Mouse (Mus musculus): Measurements from ENCODE around the gene Calm1. TPM values are rescaled to one million over a fixed set of nuclear protein-coding genes. Genes with fewer than 3 reads are reported as not detected.

Gene Calm1
- polyA plus RNA-seq, 1 experiment = 55.7 TPM

DNA sequence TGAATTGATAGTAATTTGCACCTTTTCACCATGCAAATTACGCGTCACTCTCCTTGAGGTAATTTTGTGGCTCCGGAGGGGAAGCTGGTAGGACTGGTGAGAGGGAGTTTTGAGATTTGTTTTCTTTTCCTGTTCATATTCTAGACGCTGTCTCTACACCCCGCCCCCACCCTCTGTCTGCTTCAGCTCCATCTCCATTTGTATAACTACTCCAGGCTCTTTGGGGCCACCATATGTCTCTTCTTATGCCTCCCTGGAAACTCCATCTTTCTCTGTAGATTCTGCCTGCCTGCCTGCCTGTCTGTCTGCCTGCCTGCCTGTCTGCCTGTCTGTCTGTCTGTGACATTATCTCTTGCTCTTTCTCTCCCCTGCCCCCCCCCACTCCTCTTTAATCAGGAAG lies 26.8 kb downstream of the Calm1 start:
- no peaks in the 10 kb centered on the region for H3K4me1 ChIP-seq (ENCODE audit: control insufficient read depth)
- no peaks in the 10 kb centered on the region for H3K36me3 ChIP-seq (ENCODE audit: control insufficient read depth)
- H3K9me3 ChIP-seq (ENCODE audit: control insufficient read depth, low read length) = no peaks in the 10 kb centered on the region
- TF ChIP-seq GATA1 (IDR thresholded peaks at IDR 0.05; ENCODE audit: low read length) (no peak), TAL1 (IDR thresholded peaks at IDR 0.05; ENCODE audit: low read length) (no peak)
- 0 out of 2 replicates have a peak, but pooled peaks cover 2% of the 10 kb centered on the region for H3K27me3 ChIP-seq (ENCODE audit: control insufficient read depth)
- no peak overlapping the region for H3K4me3 ChIP-seq (replicated peaks)

DNA sequence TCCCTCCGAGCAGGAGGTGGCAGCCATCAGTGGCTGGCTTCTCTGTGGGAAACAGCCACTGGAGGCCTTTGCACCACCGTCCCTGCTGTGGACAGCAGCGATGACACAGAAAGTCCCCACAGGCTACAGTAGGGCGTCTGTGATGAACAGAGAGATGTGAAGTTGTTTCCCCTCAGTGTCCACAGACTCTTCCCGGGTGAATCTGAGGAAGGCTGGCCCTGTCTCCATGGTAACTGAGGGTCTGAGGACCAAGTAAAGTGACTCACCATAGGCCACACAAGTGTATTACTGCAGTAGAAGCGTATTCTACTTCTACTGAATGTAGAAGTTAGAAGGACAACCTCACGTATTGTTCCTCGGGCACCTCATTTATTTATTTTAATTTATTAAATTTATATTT lies 27.4 kb downstream of the Calm1 start:
- H3K4me1 ChIP-seq (ENCODE audit: control insufficient read depth) = no peaks in the 10 kb centered on the region
- H3K27me3 ChIP-seq (ENCODE audit: control insufficient read depth) = 0 out of 2 replicates have a peak, but pooled peaks cover 2% of the 10 kb centered on the region
- no peak for TF ChIP-seq TAL1 (IDR thresholded peaks at IDR 0.05; ENCODE audit: low read length)
- TF ChIP-seq GATA1 (IDR thresholded peaks at IDR 0.05; ENCODE audit: low read length) = no peak
- no peaks in the 10 kb centered on the region for H3K9me3 ChIP-seq (ENCODE audit: control insufficient read depth, low read length)
- no peaks in the 10 kb centered on the region for H3K36me3 ChIP-seq (ENCODE audit: control insufficient read depth)
- H3K4me3 ChIP-seq (replicated peaks) = no peak overlapping the region

- Histone ChIP-seq H3K4me1 (ENCODE audit: control insufficient read depth) (no peaks in the 10 kb centered on the region), H3K27me3 (ENCODE audit: control insufficient read depth) (0 out of 2 replicates have a peak, but pooled peaks cover 2% of the 10 kb centered on the region), H3K36me3 (ENCODE audit: control insufficient read depth) (no peaks in the 10 kb centered on the region), H3K9me3 (ENCODE audit: control insufficient read depth, low read length) (no peaks in the 10 kb centered on the region), H3K4me3 (replicated peaks) (no peak overlapping the region)
- no peak for TF ChIP-seq TAL1 (IDR thresholded peaks at IDR 0.05; ENCODE audit: low read length)
Measured at GRCm38 (mm10) chr12:100228041-100228725, 28.9 kb downstream of the Calm1 start.

GRCm38 (mm10) chr12:100234201-100234600 lies 35.0 kb downstream of the Calm1 start:
- no peaks in the 10 kb centered on the region for H3K27me3 ChIP-seq (ENCODE audit: control insufficient read depth)
- H3K4me3 ChIP-seq (replicated peaks) = no peak overlapping the region
- TF ChIP-seq GATA1 (IDR thresholded peaks at IDR 0.05; ENCODE audit: low read length) = no peak
- no peak for TF ChIP-seq TAL1 (IDR thresholded peaks at IDR 0.05; ENCODE audit: low read length)
- H3K4me1 ChIP-seq (ENCODE audit: control insufficient read depth) = no peaks in the 10 kb centered on the region
- no peaks in the 10 kb centered on the region for H3K9me3 ChIP-seq (ENCODE audit: control insufficient read depth, low read length)
- H3K36me3 ChIP-seq (ENCODE audit: control insufficient read depth) = no peaks in the 10 kb centered on the region

DNA sequence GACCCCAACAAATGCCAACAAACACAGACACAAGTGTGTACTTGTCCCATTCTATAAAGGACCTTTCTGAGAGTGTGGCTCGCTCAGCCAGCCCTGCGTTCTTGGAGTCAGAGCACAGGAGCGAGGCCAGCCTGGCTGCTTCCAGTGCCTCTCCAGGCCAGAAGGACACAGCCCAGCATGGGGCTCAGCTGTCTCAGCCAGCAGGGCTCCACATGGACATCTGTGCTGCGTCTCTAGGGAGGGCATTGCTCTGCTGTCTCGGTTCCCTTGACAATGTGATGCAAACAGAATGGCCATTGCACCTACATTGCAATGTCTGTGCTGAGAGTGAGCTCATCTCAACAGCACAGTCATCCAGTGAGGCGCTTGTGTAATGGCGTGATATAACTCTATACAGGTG lies 35.7 kb downstream of the Calm1 start:
- H3K4me1 ChIP-seq (ENCODE audit: control insufficient read depth) = no peaks in the 10 kb centered on the region
- TF ChIP-seq TAL1 (IDR thresholded peaks at IDR 0.05; ENCODE audit: low read length) (no peak), GATA1 (IDR thresholded peaks at IDR 0.05; ENCODE audit: low read length) (no peak)
- H3K4me3 ChIP-seq (replicated peaks) = no peak overlapping the region
- no peaks in the 10 kb centered on the region for H3K9me3 ChIP-seq (ENCODE audit: control insufficient read depth, low read length)
- H3K27me3 ChIP-seq (ENCODE audit: control insufficient read depth) = no peaks in the 10 kb centered on the region
- no peaks in the 10 kb centered on the region for H3K36me3 ChIP-seq (ENCODE audit: control insufficient read depth)

DNA sequence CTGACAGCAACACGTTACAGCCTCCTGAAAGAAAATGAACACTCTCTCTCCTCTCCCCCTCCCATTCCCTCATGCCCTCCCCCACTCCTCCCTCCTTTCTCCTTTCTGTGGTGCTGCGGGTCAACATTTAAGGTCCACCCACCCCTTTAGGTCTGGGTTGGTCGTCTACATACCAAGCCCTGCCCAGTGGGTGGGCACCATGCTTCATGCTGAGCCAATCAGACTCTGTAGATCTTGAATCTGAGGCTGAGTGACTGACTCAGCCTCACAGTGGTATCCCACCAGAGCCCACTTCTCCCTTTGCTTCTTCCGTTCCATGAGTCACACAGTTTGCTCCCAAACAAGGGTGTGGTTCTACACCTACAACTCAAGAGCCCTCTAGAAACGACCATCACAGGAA lies 36.2 kb downstream of the Calm1 start:
- TF ChIP-seq TAL1 (IDR thresholded peaks at IDR 0.05; ENCODE audit: low read length) (no peak), GATA1 (IDR thresholded peaks at IDR 0.05; ENCODE audit: low read length) (no peak)
- Histone ChIP-seq H3K36me3 (ENCODE audit: control insufficient read depth) (no peaks in the 10 kb centered on the region), H3K4me3 (replicated peaks) (no peak overlapping the region), H3K4me1 (ENCODE audit: control insufficient read depth) (no peaks in the 10 kb centered on the region), H3K9me3 (ENCODE audit: control insufficient read depth, low read length) (no peaks in the 10 kb centered on the region), H3K27me3 (ENCODE audit: control insufficient read depth) (peaks cover 2% of the 10 kb centered on the region; the same call in 1 of the 2 replicates)

DNA sequence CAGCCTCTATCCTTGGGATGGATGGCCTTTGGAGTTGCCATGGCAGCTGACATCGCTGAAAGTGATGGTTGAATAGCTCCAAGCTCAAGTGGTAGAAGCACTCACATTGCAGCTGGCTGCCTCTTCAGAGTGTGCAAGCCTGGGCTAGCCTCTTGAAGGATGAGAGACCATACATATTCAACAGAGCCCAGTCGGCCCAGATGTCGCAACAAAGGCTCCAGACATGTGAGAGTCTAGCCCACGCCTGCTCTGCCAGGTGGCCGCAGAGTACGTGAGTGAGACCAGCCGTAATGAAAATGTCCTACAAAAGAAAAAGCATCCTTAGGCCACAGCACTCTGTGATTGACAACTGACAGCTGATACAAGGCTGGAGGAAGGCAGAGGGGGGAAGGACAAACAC lies 40.2 kb downstream of the Calm1 start:
- H3K36me3 ChIP-seq (ENCODE audit: control insufficient read depth) = no peaks in the 10 kb centered on the region
- H3K4me1 ChIP-seq (ENCODE audit: control insufficient read depth) = no peaks in the 10 kb centered on the region
- H3K4me3 ChIP-seq (replicated peaks) = no peak overlapping the region
- H3K27me3 ChIP-seq (ENCODE audit: control insufficient read depth) = peaks cover 12% of the 10 kb centered on the region
- TF ChIP-seq GATA1 (IDR thresholded peaks at IDR 0.05; ENCODE audit: low read length) = no peak
- TF ChIP-seq TAL1 (IDR thresholded peaks at IDR 0.05; ENCODE audit: low read length) = no peak
- H3K9me3 ChIP-seq (ENCODE audit: control insufficient read depth, low read length) = no peaks in the 10 kb centered on the region

DNA sequence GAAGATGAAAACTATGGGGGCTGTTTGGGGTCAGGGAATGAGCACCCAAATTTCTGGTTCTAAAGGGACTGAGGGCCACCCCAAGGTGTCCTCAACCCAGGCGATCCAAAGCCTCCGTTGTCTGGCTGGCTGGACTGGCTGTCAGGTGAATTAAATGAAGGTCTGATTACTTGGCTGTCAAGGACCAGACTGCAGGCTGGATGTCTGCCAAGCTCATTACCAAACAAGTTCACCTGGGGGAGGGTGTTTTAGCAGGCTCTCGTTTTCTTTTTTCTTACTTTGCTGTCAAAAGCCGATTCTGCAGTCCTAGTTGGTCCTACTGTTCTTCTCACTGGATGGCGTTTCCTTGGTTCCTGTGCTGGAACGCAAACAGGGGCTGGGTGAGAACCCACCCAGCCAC lies 40.6 kb downstream of the Calm1 start:
- no peak for TF ChIP-seq GATA1 (IDR thresholded peaks at IDR 0.05; ENCODE audit: low read length)
- TF ChIP-seq TAL1 (IDR thresholded peaks at IDR 0.05; ENCODE audit: low read length) = no peak

GRCm38 (mm10) chr12:100241911-100242796 lies 42.9 kb downstream of the Calm1 start:
- no peaks in the 10 kb centered on the region for H3K4me1 ChIP-seq (ENCODE audit: control insufficient read depth)
- no peak overlapping the region for H3K4me3 ChIP-seq (replicated peaks)
- H3K27me3 ChIP-seq (ENCODE audit: control insufficient read depth) = peaks cover 12% of the 10 kb centered on the region
- H3K36me3 ChIP-seq (ENCODE audit: control insufficient read depth) = no peaks in the 10 kb centered on the region
- TF ChIP-seq TAL1 (IDR thresholded peaks at IDR 0.05; ENCODE audit: low read length) = no peak
- TF ChIP-seq GATA1 (IDR thresholded peaks at IDR 0.05; ENCODE audit: low read length) = no peak
- no peaks in the 10 kb centered on the region for H3K9me3 ChIP-seq (ENCODE audit: control insufficient read depth, low read length)

More for the DNA sequence above, 40.6 kb downstream of the Calm1 start:
- Histone ChIP-seq H3K27me3 (ENCODE audit: control insufficient read depth) (peaks cover 12% of the 10 kb centered on the region), H3K36me3 (ENCODE audit: control insufficient read depth) (no peaks in the 10 kb centered on the region), H3K9me3 (ENCODE audit: control insufficient read depth, low read length) (no peaks in the 10 kb centered on the region), H3K4me3 (replicated peaks) (no peak overlapping the region), H3K4me1 (ENCODE audit: control insufficient read depth) (no peaks in the 10 kb centered on the region)

All from erythroblast, embryonic 14.5 days (primary cell).